Mouse (Mus musculus) limb, embryonic 14.5 days (tissue): ENCODE measurements around the gene Capns1. TPM values are rescaled to one million over a fixed set of nuclear protein-coding genes. Genes with fewer than 3 reads are reported as not detected.

Experiments used
- ATAC-seq: fragments of 200-750 bp; cut with Nextera tagmentation; 2 replicates; pipeline ENCODE4 v1.8.0; 2017; ENCODE audit warnings: low read depth, moderate number of reproducible peaks, moderate TSS enrichment; ENCODE audit not compliant: low FRiP score
- DNase-seq: peaks from one replicate; pipeline ENCODE4 v3.0.0-alpha.2; 2015; ENCODE audit warnings: low spot score
- H3K27ac ChIP-seq: fragments of 300-500 bp; sonication (generic); replicated peaks from 2 replicates; pipeline ENCODE4 v1.5.1; 2014; ENCODE audit warnings: low read depth, mild to moderate bottlenecking, low read length, moderate library complexity, mixed read lengths
- H3K27me3 ChIP-seq: fragments of 300-500 bp; sonication (generic); 2 replicates; pipeline ENCODE4 v1.6.1; 2014; ENCODE audit warnings: low read length, mixed read lengths; ENCODE audit not compliant: control insufficient read depth, insufficient read depth
- H3K36me3 ChIP-seq: fragments of 300-500 bp; sonication (generic); 2 replicates; pipeline ENCODE4 v1.6.1; 2014; ENCODE audit warnings: mild to moderate bottlenecking, low read length, moderate library complexity, mixed read lengths; ENCODE audit not compliant: control insufficient read depth, insufficient read depth
- H3K4me1 ChIP-seq: fragments of 300-500 bp; sonication (generic); 2 replicates; pipeline ENCODE4 v1.6.1; 2014; ENCODE audit warnings: antibody characterized with exemption, low read length, mixed read lengths; ENCODE audit not compliant: control insufficient read depth, insufficient read depth
- H3K4me2 ChIP-seq: fragments of 300-500 bp; sonication (generic); replicated peaks from 2 replicates; pipeline ENCODE4 v1.6.1; 2014; ENCODE audit warnings: low read depth, mild to moderate bottlenecking, low read length, moderate library complexity; ENCODE audit not compliant: severe bottlenecking
- H3K4me3 ChIP-seq: fragments of 300-500 bp; sonication (generic); replicated peaks from 2 replicates; pipeline ENCODE4 v1.5.1; 2014; ENCODE audit warnings: low read length
- H3K9ac ChIP-seq: fragments of 300-500 bp; sonication (generic); 2 replicates; pipeline ENCODE4 v1.6.1; 2014; ENCODE audit warnings: mild to moderate bottlenecking, low read depth, low read length, moderate library complexity; ENCODE audit not compliant: severe bottlenecking
- H3K9me3 ChIP-seq: fragments of 300-500 bp; sonication (generic); 2 replicates; pipeline ENCODE4 v1.6.1; 2016; ENCODE audit warnings: low read length; ENCODE audit not compliant: control insufficient read depth
- POLR2A ChIP-seq: fragments of 200-500 bp; IDR thresholded peaks from 2 replicates; pipeline ENCODE4 v1.8.0; 2012; ENCODE audit warnings: inconsistent platforms, mild to moderate bottlenecking, moderate library complexity, borderline replicate concordance; ENCODE audit not compliant: insufficient read depth, insufficient read length; ENCODE audit errors: extremely low read depth
- WGBS: fragments of 180-500 bp; shearing (Covaris S2); extraction: QIAGEN DNeasy Blood & Tissue Kit; methylation state at CpG from one replicate; pipeline ENCODE4 v1.1.7; 2014; 5-methylcytosine and 5-hydroxymethylcytosine counted together
- polyA plus RNA-seq, 2 experiments: library from polyadenylated mRNA; depleted of rRNA in 1 of 2; stranded (reverse) in 1 of 2; unstranded in 1 of 2; fragments of >200 nt; fragmentation: Nextera tagmentation in 1 of 2; extraction: Ambion mirVana in 1 of 2; gene quantifications; 2 replicates each; pipeline versions ENCODE4 v1.2.1 to v1.2.3; 2012 to 2014

Gene Capns1
- polyA plus RNA-seq, 2 experiments: 117 to 392 TPM

DNA sequence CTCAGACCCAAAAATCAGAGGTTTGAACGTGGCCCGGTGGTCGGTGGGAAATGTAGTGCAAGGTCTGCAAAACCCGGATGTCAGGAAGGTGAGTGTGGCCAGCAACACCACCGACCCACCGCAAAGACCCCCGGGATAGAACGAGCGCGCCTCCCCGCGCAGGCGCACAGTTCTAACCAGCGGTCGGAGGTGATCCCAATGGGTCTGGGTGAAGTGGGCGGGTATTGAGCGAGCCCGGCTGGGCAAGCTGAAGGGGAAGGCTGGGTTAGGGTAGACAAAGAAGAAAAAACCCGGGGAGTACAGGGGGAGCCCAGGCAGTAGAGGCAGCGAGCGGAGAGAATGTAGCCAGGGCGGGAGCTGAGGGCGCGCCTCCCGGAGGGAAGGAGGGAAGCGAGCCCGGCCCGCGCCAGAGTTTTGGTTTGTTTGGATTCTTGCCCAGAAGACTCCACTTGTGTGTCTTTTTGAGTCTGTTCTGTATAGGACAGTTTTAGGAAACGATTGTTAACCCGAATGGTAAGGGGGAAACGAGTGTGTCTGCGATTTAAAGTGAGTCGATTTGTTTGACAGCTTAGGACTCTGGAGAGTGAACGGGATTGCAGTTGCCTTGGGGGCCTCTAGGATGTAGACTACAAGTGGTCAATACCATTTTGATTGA lies 54.9 kb downstream of the Capns1 start:
- 0 out of 2 replicates have a peak, but pooled peaks cover 7% of the 10 kb centered on the region for H3K9me3 ChIP-seq
- TF ChIP-seq POLR2A: 0 out of 2 replicates have a peak, but pooled peaks have one; percentile 45
- ATAC-seq: peak; percentile 94
- 2% methylated on average over 35 of the region's 35 CpGs for WGBS
- DNase-seq: peak; percentile 91
- H3K4me2 ChIP-seq: peak overlapping the region; percentile 54
- H3K27me3 ChIP-seq: no peaks in the 10 kb centered on the region
- peaks cover 15% of the 10 kb centered on the region for H3K36me3 ChIP-seq
- peak overlapping the region; percentile 78 for H3K27ac ChIP-seq
- H3K4me1 ChIP-seq: no peaks in the 10 kb centered on the region
- peak overlapping the region; percentile 49 for H3K4me3 ChIP-seq
- H3K9ac ChIP-seq: peak overlapping the region; percentile 47

GRCm38 (mm10) chr7:30143170-30143554 lies 55.4 kb downstream of the Capns1 start:
- Histone ChIP-seq H3K27ac (peak overlapping the region; percentile 78), H3K4me2 (peak overlapping the region; percentile 54), H3K9me3 (0 out of 2 replicates have a peak, but pooled peaks cover 1% of the 10 kb centered on the region), H3K9ac (peak overlapping the region; percentile 47), H3K4me3 (peak overlapping the region; percentile 49), H3K4me1 (no peaks in the 10 kb centered on the region), H3K36me3 (peaks cover 18% of the 10 kb centered on the region), H3K27me3 (no peaks in the 10 kb centered on the region)
- WGBS: 10% methylated on average over 8 of the region's 8 CpGs
- no peak for DNase-seq
- no peak for TF ChIP-seq POLR2A
- ATAC-seq: 0 out of 2 replicates have a peak, but pooled peaks have one; percentile 12

Other genes with a start within 250 kb of the Capns1 start
- gene Zfp74, start 244.7 kb downstream of the Capns1 start, polyA plus RNA-seq (2012; rRNA removed): 8.1 and 11.0 TPM in 2 replicates
- 10.5 and 13.7 TPM in 2 replicates for gene Zfp74, start 244.7 kb downstream of the Capns1 start, polyA plus RNA-seq (2014; fragmentation: Nextera tagmentation; extraction: Ambion mirVana)
- 23.8 and 25.4 TPM in 2 replicates for gene Zfp568, start 214.9 kb downstream of the Capns1 start, polyA plus RNA-seq (2012; rRNA removed)
- gene Zfp568, start 214.9 kb downstream of the Capns1 start, polyA plus RNA-seq (2014; fragmentation: Nextera tagmentation; extraction: Ambion mirVana): 26.2 and 26.8 TPM in 2 replicates
- gene Zfp14, start 147.4 kb downstream of the Capns1 start, polyA plus RNA-seq (2012; rRNA removed): 6.5 and 7.3 TPM in 2 replicates
- gene Zfp14, start 147.4 kb downstream of the Capns1 start, polyA plus RNA-seq (2014; fragmentation: Nextera tagmentation; extraction: Ambion mirVana): 4.9 and 5.4 TPM in 2 replicates
- gene Zfp82, start 125.9 kb downstream of the Capns1 start, polyA plus RNA-seq (2012; rRNA removed): 3.3 and 3.7 TPM in 2 replicates
- 6.8 and 7.7 TPM in 2 replicates for gene Zfp82, start 125.9 kb downstream of the Capns1 start, polyA plus RNA-seq (2014; fragmentation: Nextera tagmentation; extraction: Ambion mirVana)
- 1.1 and 1.2 TPM in 2 replicates for gene Gm26920, start 108.4 kb downstream of the Capns1 start, polyA plus RNA-seq (2012; rRNA removed)
- 3.5 and 3.6 TPM in 2 replicates for gene Gm26920, start 108.4 kb downstream of the Capns1 start, polyA plus RNA-seq (2014; fragmentation: Nextera tagmentation; extraction: Ambion mirVana)
- gene Zfp566, start 108.3 kb downstream of the Capns1 start, polyA plus RNA-seq (2012; rRNA removed): 8.0 and 9.3 TPM in 2 replicates
- 11.0 and 13.2 TPM in 2 replicates for gene Zfp566, start 108.3 kb downstream of the Capns1 start, polyA plus RNA-seq (2014; fragmentation: Nextera tagmentation; extraction: Ambion mirVana)
- gene Zfp260, start 104.0 kb downstream of the Capns1 start, polyA plus RNA-seq (2012; rRNA removed): 53.3 and 63.7 TPM in 2 replicates
- gene Zfp260, start 104.0 kb downstream of the Capns1 start, polyA plus RNA-seq (2014; fragmentation: Nextera tagmentation; extraction: Ambion mirVana): 140 and 159 TPM in 2 replicates
- gene Zfp382, start 76.9 kb downstream of the Capns1 start, polyA plus RNA-seq (2012; rRNA removed): 5.8 TPM in 2 replicates
- 5.0 and 5.9 TPM in 2 replicates for gene Zfp382, start 76.9 kb downstream of the Capns1 start, polyA plus RNA-seq (2014; fragmentation: Nextera tagmentation; extraction: Ambion mirVana)
- gene Zfp146, start 29.1 kb downstream of the Capns1 start, polyA plus RNA-seq (2012; rRNA removed): 66.8 and 93.4 TPM in 2 replicates
- gene Zfp146, start 29.1 kb downstream of the Capns1 start, polyA plus RNA-seq (2014; fragmentation: Nextera tagmentation; extraction: Ambion mirVana): 19.9 and 20.3 TPM in 2 replicates
- 1.5 and 2.7 TPM in 2 replicates for gene Cox7a1, start 14.7 kb downstream of the Capns1 start, polyA plus RNA-seq (2012; rRNA removed)
- gene Cox7a1, start 14.7 kb downstream of the Capns1 start, polyA plus RNA-seq (2014; fragmentation: Nextera tagmentation; extraction: Ambion mirVana): 3.3 and 4.5 TPM in 2 replicates
- 227 and 250 TPM in 2 replicates for gene Polr2i, start 33.1 kb upstream of the Capns1 start, polyA plus RNA-seq (2012; rRNA removed)
- 180 and 186 TPM in 2 replicates for gene Polr2i, start 33.1 kb upstream of the Capns1 start, polyA plus RNA-seq (2014; fragmentation: Nextera tagmentation; extraction: Ambion mirVana)
- 78.9 and 90.3 TPM in 2 replicates for gene Tbcb, start 33.5 kb upstream of the Capns1 start, polyA plus RNA-seq (2012; rRNA removed)
- 168 and 185 TPM in 2 replicates for gene Tbcb, start 33.5 kb upstream of the Capns1 start, polyA plus RNA-seq (2014; fragmentation: Nextera tagmentation; extraction: Ambion mirVana)
- 0.24 and 0.42 TPM in 2 replicates for gene Ovol3, start 36.9 kb upstream of the Capns1 start, polyA plus RNA-seq (2012; rRNA removed)
- 0.29 and 0.72 TPM in 2 replicates for gene Ovol3, start 36.9 kb upstream of the Capns1 start, polyA plus RNA-seq (2014; fragmentation: Nextera tagmentation; extraction: Ambion mirVana)
- 0.10 and 0.23 TPM in 2 replicates for gene Thap8, start 81.3 kb upstream of the Capns1 start, polyA plus RNA-seq (2012; rRNA removed)
- 0.15 TPM in 1 of 2 replicates, not detected in the other for gene Thap8, start 81.3 kb upstream of the Capns1 start, polyA plus RNA-seq (2014; fragmentation: Nextera tagmentation; extraction: Ambion mirVana)
- 22.9 and 26.4 TPM in 2 replicates for gene Wdr62, start 81.6 kb upstream of the Capns1 start, polyA plus RNA-seq (2012; rRNA removed)
- gene Wdr62, start 81.6 kb upstream of the Capns1 start, polyA plus RNA-seq (2014; fragmentation: Nextera tagmentation; extraction: Ambion mirVana): 7.8 and 8.8 TPM in 2 replicates
- gene Clip3, start 92.9 kb upstream of the Capns1 start, polyA plus RNA-seq (2012; rRNA removed): 106 and 122 TPM in 2 replicates
- 55.1 and 56.7 TPM in 2 replicates for gene Clip3, start 92.9 kb upstream of the Capns1 start, polyA plus RNA-seq (2014; fragmentation: Nextera tagmentation; extraction: Ambion mirVana)
- 124 and 169 TPM in 2 replicates for gene Alkbh6, start 109.9 kb upstream of the Capns1 start, polyA plus RNA-seq (2012; rRNA removed)
- 79.7 and 86.6 TPM in 2 replicates for gene Alkbh6, start 109.9 kb upstream of the Capns1 start, polyA plus RNA-seq (2014; fragmentation: Nextera tagmentation; extraction: Ambion mirVana)
- 141 and 209 TPM in 2 replicates for gene Syne4, start 116.0 kb upstream of the Capns1 start, polyA plus RNA-seq (2012; rRNA removed)
- 40.3 and 56.2 TPM in 2 replicates for gene Syne4, start 116.0 kb upstream of the Capns1 start, polyA plus RNA-seq (2014; fragmentation: Nextera tagmentation; extraction: Ambion mirVana)
- gene E130208F15Rik, start 122.9 kb upstream of the Capns1 start, polyA plus RNA-seq (2012; rRNA removed): 0.98 and 1.1 TPM in 2 replicates
- gene E130208F15Rik, start 122.9 kb upstream of the Capns1 start, polyA plus RNA-seq (2014; fragmentation: Nextera tagmentation; extraction: Ambion mirVana): not detected in 2 replicates
- 18.6 and 19.2 TPM in 2 replicates for gene Sdhaf1, start 125.1 kb upstream of the Capns1 start, polyA plus RNA-seq (2012; rRNA removed)
- gene Sdhaf1, start 125.1 kb upstream of the Capns1 start, polyA plus RNA-seq (2014; fragmentation: Nextera tagmentation; extraction: Ambion mirVana): 19.7 and 20.7 TPM in 2 replicates
- gene Lrfn3, start 164.0 kb upstream of the Capns1 start, polyA plus RNA-seq (2012; rRNA removed): 11.5 and 17.7 TPM in 2 replicates
- 6.3 and 6.9 TPM in 2 replicates for gene Lrfn3, start 164.0 kb upstream of the Capns1 start, polyA plus RNA-seq (2014; fragmentation: Nextera tagmentation; extraction: Ambion mirVana)
- 54.2 and 79.2 TPM in 2 replicates for gene Tyrobp, start 214.9 kb upstream of the Capns1 start, polyA plus RNA-seq (2012; rRNA removed)
- 69.8 and 84.7 TPM in 2 replicates for gene Tyrobp, start 214.9 kb upstream of the Capns1 start, polyA plus RNA-seq (2014; fragmentation: Nextera tagmentation; extraction: Ambion mirVana)
- gene Hcst, start 221.0 kb upstream of the Capns1 start, polyA plus RNA-seq (2012; rRNA removed): 1.9 and 2.2 TPM in 2 replicates
- 0.70 and 3.0 TPM in 2 replicates for gene Hcst, start 221.0 kb upstream of the Capns1 start, polyA plus RNA-seq (2014; fragmentation: Nextera tagmentation; extraction: Ambion mirVana)
- gene Nfkbid, start 222.9 kb upstream of the Capns1 start, polyA plus RNA-seq (2012; rRNA removed): 3.0 and 3.5 TPM in 2 replicates
- gene Nfkbid, start 222.9 kb upstream of the Capns1 start, polyA plus RNA-seq (2014; fragmentation: Nextera tagmentation; extraction: Ambion mirVana): 1.7 and 2.2 TPM in 2 replicates
- 41.9 and 55.5 TPM in 2 replicates for gene Aplp1, start 246.7 kb upstream of the Capns1 start, polyA plus RNA-seq (2012; rRNA removed)
- 31.4 and 37.4 TPM in 2 replicates for gene Aplp1, start 246.7 kb upstream of the Capns1 start, polyA plus RNA-seq (2014; fragmentation: Nextera tagmentation; extraction: Ambion mirVana)